Mouse (Mus musculus): ENCODE measurements around the gene Ppm1f. TPM values are rescaled to one million over a fixed set of nuclear protein-coding genes. Genes with fewer than 3 reads are reported as not detected.

Ppm1f gene
- total RNA-seq, 1 experiment from 2014 or later: 9.3 TPM

Other genes with a start within 250 kb of the Ppm1f start
- gene Olfr19, start 220.1 kb upstream of the Ppm1f start, total RNA-seq (2017): not detected in 2 replicates
- 1.6 and 2.1 TPM in 2 replicates for gene Spag6l, start 67.0 kb upstream of the Ppm1f start, total RNA-seq (2017)
- gene Igll1, start 32.5 kb upstream of the Ppm1f start, total RNA-seq (2017): 0.23 TPM in 1 of 2 replicates, not detected in the other
- gene Top3b, start 25.7 kb upstream of the Ppm1f start, total RNA-seq (2017): 92.3 and 107 TPM in 2 replicates
- not detected in 2 replicates for gene Vpreb1, start 25.6 kb upstream of the Ppm1f start, total RNA-seq (2017)
- 130 and 147 TPM in 2 replicates for gene Mapk1, start 86.9 kb downstream of the Ppm1f start, total RNA-seq (2017)
- gene Ypel1, start 173.2 kb downstream of the Ppm1f start, total RNA-seq (2017): 1.3 and 2.8 TPM in 2 replicates
- 126 and 148 TPM in 2 replicates for gene Ppil2, start 214.8 kb downstream of the Ppm1f start, total RNA-seq (2017)
- 3.3 TPM in 1 of 2 replicates, not detected in the other for gene 2610318N02Rik, start 228.7 kb downstream of the Ppm1f start, total RNA-seq (2017)
- 6.8 and 11.8 TPM in 2 replicates for gene Sdf2l1, start 235.9 kb downstream of the Ppm1f start, total RNA-seq (2017)
- gene Ydjc, start 248.2 kb downstream of the Ppm1f start, total RNA-seq (2017): 1.9 and 2.9 TPM in 2 replicates

Data from neutrophil, adult 5-6 weeks (primary cell).